Mouse (Mus musculus): Measurements from ENCODE around the gene Slc25a23. TPM values are rescaled to one million over a fixed set of nuclear protein-coding genes. Genes with fewer than 3 reads are reported as not detected.

The Slc25a23 gene
- polyA plus RNA-seq, 1 experiment from 2014 or later, result 18.8 TPM

GRCm38 (mm10) chr17:57007137-57007905 is 52.3 kb downstream of the Slc25a23 start:
- WGBS, result 90% methylated on average over 13 of the region's 13 CpGs
- H3K9ac ChIP-seq, result no peak overlapping the region

GRCm38 (mm10) chr17:57003994-57004393 is 55.7 kb downstream of the Slc25a23 start:
- Histone ChIP-seq H3K4me3 (no peak overlapping the region), H3K9ac (no peak overlapping the region), H3K9me3 (replicated peaks) (no peaks in the 10 kb centered on the region), H3K27ac (no peak overlapping the region), H3K4me2 (no peak overlapping the region), H3K4me1 (no peaks in the 10 kb centered on the region), H3K36me3 (ENCODE audit: poor library complexity, severe bottlenecking) (peaks cover 82% of the 10 kb centered on the region), H3K27me3 (no peaks in the 10 kb centered on the region)
- no peak for ATAC-seq
- WGBS, result 95% methylated on average over 7 of the region's 7 CpGs

More at GRCm38 (mm10) chr17:57007137-57007905, 52.3 kb downstream of the Slc25a23 start:
- no peak overlapping the region for H3K4me3 ChIP-seq
- H3K4me1 ChIP-seq, result peaks cover 19% of the 10 kb centered on the region
- ATAC-seq, result no peak
- H3K4me2 ChIP-seq, result no peak overlapping the region
- no peak overlapping the region for H3K27ac ChIP-seq
- peaks cover 70% of the 10 kb centered on the region for H3K36me3 ChIP-seq (ENCODE audit: poor library complexity, severe bottlenecking)
- H3K9me3 ChIP-seq (replicated peaks), result no peaks in the 10 kb centered on the region
- H3K27me3 ChIP-seq, result no peaks in the 10 kb centered on the region

GRCm38 (mm10) chr17:57001228-57001627 is 58.4 kb downstream of the Slc25a23 start:
- Histone ChIP-seq H3K4me3 (no peak overlapping the region), H3K4me2 (no peak overlapping the region), H3K9ac (no peak overlapping the region), H3K27me3 (no peaks in the 10 kb centered on the region), H3K4me1 (peaks cover 6% of the 10 kb centered on the region), H3K9me3 (replicated peaks) (no peaks in the 10 kb centered on the region), H3K27ac (no peak overlapping the region), H3K36me3 (ENCODE audit: poor library complexity, severe bottlenecking) (peaks cover 61% of the 10 kb centered on the region)
- ATAC-seq, result no peak
- 81% methylated on average over 8 of the region's 8 CpGs for WGBS

GRCm38 (mm10) chr17:56999968-57000609 is 59.6 kb downstream of the Slc25a23 start, which contains the start of gene Pspn:
TSS of gene Pspn (minus strand) at chr17:57000018.
- ATAC-seq, result no peak
- Histone ChIP-seq H3K9ac (no peak within 1 kb of the TSS), H3K36me3 (ENCODE audit: poor library complexity, severe bottlenecking) (peaks cover 61% of the 10 kb centered on the region), H3K4me2 (no peak within 1 kb of the TSS), H3K27me3 (no peaks in the 10 kb centered on the region), H3K4me1 (peaks cover 6% of the 10 kb centered on the region), H3K4me3 (no peak within 1 kb of the TSS), H3K27ac (no peak within 1 kb of the TSS), H3K9me3 (replicated peaks) (no peaks in the 10 kb centered on the region)
- WGBS, result 90% methylated on average over 9 of the region's 9 CpGs

- Histone ChIP-seq H3K9ac (no peak overlapping the region), H3K27ac (no peak overlapping the region), H3K27me3 (no peaks in the 10 kb centered on the region), H3K36me3 (ENCODE audit: poor library complexity, severe bottlenecking) (peaks cover 61% of the 10 kb centered on the region), H3K4me3 (no peak overlapping the region), H3K4me1 (peaks cover 6% of the 10 kb centered on the region), H3K4me2 (no peak overlapping the region), H3K9me3 (replicated peaks) (no peaks in the 10 kb centered on the region)
- 93% methylated on average over 9 of the region's 9 CpGs for WGBS
- ATAC-seq, result no peak
These were observed 60.2 kb downstream of the Slc25a23 start for GRCm38 (mm10) chr17:56999414-56999813.

- under 1% methylated on average over 38 of the region's 38 CpGs for WGBS
- H3K4me2 ChIP-seq, result peak within 1 kb of the TSS; percentile 63
- H3K4me1 ChIP-seq, result peaks cover 6% of the 10 kb centered on the region
- H3K4me3 ChIP-seq, result peak within 1 kb of the TSS; percentile 73
- no peaks in the 10 kb centered on the region for H3K9me3 ChIP-seq (replicated peaks)
- peak within 1 kb of the TSS; percentile 73 for H3K27ac ChIP-seq
- no peaks in the 10 kb centered on the region for H3K27me3 ChIP-seq
- ATAC-seq, result peak; percentile 98
- H3K36me3 ChIP-seq (ENCODE audit: poor library complexity, severe bottlenecking), result peaks cover 61% of the 10 kb centered on the region
- H3K9ac ChIP-seq, result peak within 1 kb of the TSS; percentile 75
These were observed 62.5 kb downstream of the Slc25a23 start, which contains the start of gene Alkbh7 for GRCm38 (mm10) chr17:56997029-56997667. TSS of gene Alkbh7 (plus strand) at chr17:56997339.

GRCm38 (mm10) chr17:56996506-56996905 is 63.2 kb downstream of the Slc25a23 start:
- Histone ChIP-seq H3K36me3 (ENCODE audit: poor library complexity, severe bottlenecking) (peaks cover 62% of the 10 kb centered on the region), H3K4me2 (peak overlapping the region; percentile 63; the same call in 1 of the 2 replicates), H3K4me1 (peaks cover 6% of the 10 kb centered on the region), H3K9ac (no peak overlapping the region), H3K27me3 (no peaks in the 10 kb centered on the region), H3K4me3 (peak overlapping the region; percentile 73), H3K9me3 (replicated peaks) (no peaks in the 10 kb centered on the region), H3K27ac (no peak overlapping the region)
- WGBS, result 85% methylated on average over 2 of the region's 2 CpGs
- ATAC-seq, result 0 out of 2 replicates have a peak, but pooled peaks have one; percentile 0

GRCm38 (mm10) chr17:56995046-56995445 is 64.6 kb downstream of the Slc25a23 start:
- Histone ChIP-seq H3K36me3 (ENCODE audit: poor library complexity, severe bottlenecking) (peaks cover 58% of the 10 kb centered on the region), H3K4me2 (no peak overlapping the region), H3K9me3 (replicated peaks) (no peaks in the 10 kb centered on the region), H3K9ac (no peak overlapping the region), H3K4me3 (no peak overlapping the region), H3K27ac (no peak overlapping the region), H3K4me1 (peaks cover 14% of the 10 kb centered on the region), H3K27me3 (no peaks in the 10 kb centered on the region)
- ATAC-seq, result no peak
- WGBS, result 89% methylated on average over 8 of the region's 8 CpGs

Other genes with a start within 250 kb of the Slc25a23 start
- 5.8 and 6.9 TPM in 2 replicates for gene Rfx2, start 228.8 kb downstream of the Slc25a23 start, polyA plus RNA-seq (2015; fragmentation: Nextera tagmentation; extraction: Ambion mirVana)
- not detected in 2 replicates for gene Acsbg2, start 185.4 kb downstream of the Slc25a23 start, polyA plus RNA-seq (2015; fragmentation: Nextera tagmentation; extraction: Ambion mirVana)
- 0.33 and 0.45 TPM in 2 replicates for gene 1700061G19Rik, start 184.4 kb downstream of the Slc25a23 start, polyA plus RNA-seq (2015; fragmentation: Nextera tagmentation; extraction: Ambion mirVana)
- gene Mllt1, start 124.4 kb downstream of the Slc25a23 start, polyA plus RNA-seq (2015; fragmentation: Nextera tagmentation; extraction: Ambion mirVana), result 69.5 and 70.1 TPM in 2 replicates
- not detected in 2 replicates for gene Acer1, start 77.7 kb downstream of the Slc25a23 start, polyA plus RNA-seq (2015; fragmentation: Nextera tagmentation; extraction: Ambion mirVana)
- gene Clpp, start 69.6 kb downstream of the Slc25a23 start, polyA plus RNA-seq (2015; fragmentation: Nextera tagmentation; extraction: Ambion mirVana), result 171 and 183 TPM in 2 replicates
- gene Alkbh7, start 62.5 kb downstream of the Slc25a23 start, polyA plus RNA-seq (2015; fragmentation: Nextera tagmentation; extraction: Ambion mirVana), result 41.0 and 41.2 TPM in 2 replicates
- gene Pspn, start 59.8 kb downstream of the Slc25a23 start, polyA plus RNA-seq (2015; fragmentation: Nextera tagmentation; extraction: Ambion mirVana), result 0.43 TPM in 1 of 2 replicates, not detected in the other
- 77.6 and 85.6 TPM in 2 replicates for gene Gtf2f1, start 48.6 kb downstream of the Slc25a23 start, polyA plus RNA-seq (2015; fragmentation: Nextera tagmentation; extraction: Ambion mirVana)
- 0.52 and 0.54 TPM in 2 replicates for gene Gm17949, start 48.4 kb downstream of the Slc25a23 start, polyA plus RNA-seq (2015; fragmentation: Nextera tagmentation; extraction: Ambion mirVana)
- gene Khsrp, start 28.3 kb downstream of the Slc25a23 start, polyA plus RNA-seq (2015; fragmentation: Nextera tagmentation; extraction: Ambion mirVana), result 36.4 and 39.1 TPM in 2 replicates
- not detected in 2 replicates for gene Slc25a41, start 18.2 kb downstream of the Slc25a23 start, polyA plus RNA-seq (2015; fragmentation: Nextera tagmentation; extraction: Ambion mirVana)
- gene Crb3, start 758 bp downstream of the Slc25a23 start, polyA plus RNA-seq (2015; fragmentation: Nextera tagmentation; extraction: Ambion mirVana), result 0.68 and 2.1 TPM in 2 replicates
- 4.7 and 4.8 TPM in 2 replicates for gene Dennd1c, start 18.7 kb upstream of the Slc25a23 start, polyA plus RNA-seq (2015; fragmentation: Nextera tagmentation; extraction: Ambion mirVana)
- gene Tubb4a, start 27.9 kb upstream of the Slc25a23 start, polyA plus RNA-seq (2015; fragmentation: Nextera tagmentation; extraction: Ambion mirVana), result 148 and 161 TPM in 2 replicates
- gene Tnfsf9, start 45.5 kb upstream of the Slc25a23 start, polyA plus RNA-seq (2015; fragmentation: Nextera tagmentation; extraction: Ambion mirVana), result 9.2 and 9.7 TPM in 2 replicates
- gene Cd70, start 89.9 kb upstream of the Slc25a23 start, polyA plus RNA-seq (2015; fragmentation: Nextera tagmentation; extraction: Ambion mirVana), result not detected in 2 replicates
- gene Tnfsf14, start 134.3 kb upstream of the Slc25a23 start, polyA plus RNA-seq (2015; fragmentation: Nextera tagmentation; extraction: Ambion mirVana), result not detected in 2 replicates
- 0.18 and 0.53 TPM in 2 replicates for gene C3, start 168.3 kb upstream of the Slc25a23 start, polyA plus RNA-seq (2015; fragmentation: Nextera tagmentation; extraction: Ambion mirVana)
- 17.8 and 20.7 TPM in 2 replicates for gene Gpr108, start 188.6 kb upstream of the Slc25a23 start, polyA plus RNA-seq (2015; fragmentation: Nextera tagmentation; extraction: Ambion mirVana)
- gene Trip10, start 189.6 kb upstream of the Slc25a23 start, polyA plus RNA-seq (2015; fragmentation: Nextera tagmentation; extraction: Ambion mirVana), result 18.7 and 21.7 TPM in 2 replicates
- 0.61 and 0.82 TPM in 2 replicates for gene Vav1, start 219.2 kb upstream of the Slc25a23 start, polyA plus RNA-seq (2015; fragmentation: Nextera tagmentation; extraction: Ambion mirVana)